Comparison of ENCODE assay signal across 10 mouse cellular contexts in genomic region chr2:167899989-167900421, GRCm38 (mm10). TPM values are rescaled to one million over a fixed set of nuclear protein-coding genes. Genes with fewer than 3 reads are reported as not detected.
DNase-seq lines count a peak whose midpoint lies in the region; ATAC-seq and TF ChIP-seq lines count a peak whose summit lies in the region.
"Had no signal": no experiment of that assay in that cellular context is flagged by ENCODE, and none has a peak within 500 bp of the region (broad histone marks: within the 10 kb centered on the region; RNA-seq: fewer than 3 reads in every experiment).

No protein-coding gene starts in this region.

- H3K36me3 ChIP-seq in heart, embryonic 12.5 days, result no peaks in the 10 kb centered on the region
- no peaks in the 10 kb centered on the region for H3K36me3 ChIP-seq in lung, postnatal 0 days (ENCODE audit: insufficient read depth, low read length)
- no peaks in the 10 kb centered on the region for H3K36me3 ChIP-seq in hindbrain, embryonic 15.5 days

- DNase-seq in heart, adult 11 months, result no peak
- no peak for DNase-seq in lung, postnatal 0 days (ENCODE audit: low spot score)
- no peak for DNase-seq in lung, postnatal 36 days
- DNase-seq in retina, postnatal 1 day, result peak; percentile 39
- no peak for DNase-seq in left cerebral cortex, adult 18-20 months (ENCODE audit: low spot score in 2 of 2)
- no peak for DNase-seq in spleen, postnatal 4 days (ENCODE audit: low spot score in 2 of 2)
- DNase-seq: cerebellum, adult 8-10 months; thymus, adult 2 months had no signal

- no peak for TF ChIP-seq EP300 in lung, postnatal 0 days (IDR thresholded peaks at IDR 0.05)

- H3K4me1 ChIP-seq in heart, embryonic 12.5 days (replicated peaks), result peaks cover 25% of the 10 kb centered on the region
- 0 out of 2 replicates have a peak, but pooled peaks cover 4% of the 10 kb centered on the region for H3K4me1 ChIP-seq in lung, postnatal 0 days (ENCODE audit: insufficient read depth, low read depth, low read length)
- peaks cover 3% of the 10 kb centered on the region; the same call in 1 of the 2 replicates for H3K4me1 ChIP-seq in hindbrain, embryonic 15.5 days (replicated peaks)

- H3K27ac ChIP-seq in heart, embryonic 12.5 days (ENCODE audit: poor library complexity, severe bottlenecking), result no peak overlapping the region
- H3K27ac ChIP-seq in lung, postnatal 0 days (ENCODE audit: low read length), result no peak overlapping the region
- no peak overlapping the region for H3K27ac ChIP-seq in hindbrain, embryonic 15.5 days (replicated peaks)

- ATAC-seq in heart, embryonic 12.5 days (ENCODE audit: insufficient number of reproducible peaks, low FRiP score), result peak; percentile 31; the same call in 1 of the 2 replicates
- no peak for ATAC-seq in lung, postnatal 0 days
- ATAC-seq in hindbrain, embryonic 15.5 days (ENCODE audit: low FRiP score, low read depth), result no peak; the same call in 1 of the 2 replicates

- H3K9ac ChIP-seq in heart, embryonic 12.5 days, result peak overlapping the region; percentile 21; the same call in 1 of the 2 replicates
- H3K9ac ChIP-seq in lung, postnatal 0 days (replicated peaks; ENCODE audit: low read depth), result no peak overlapping the region
- no peak overlapping the region for H3K9ac ChIP-seq in hindbrain, embryonic 15.5 days

- TF ChIP-seq CTCF in lung, postnatal 0 days (IDR thresholded peaks at IDR 0.05), result peak; percentile 23; the same call in 1 of the 2 replicates

- H3K27me3 ChIP-seq in heart, embryonic 12.5 days (replicated peaks), result peaks cover 28% of the 10 kb centered on the region
- 0 out of 2 replicates have a peak, but pooled peaks cover 3% of the 10 kb centered on the region for H3K27me3 ChIP-seq in lung, postnatal 0 days (replicated peaks; ENCODE audit: insufficient read depth, low read length)
- H3K27me3 ChIP-seq in hindbrain, embryonic 15.5 days, result peaks cover 12% of the 10 kb centered on the region

- 18% methylated on average over 16 of the region's 16 CpGs for WGBS in heart, embryonic 12.5 days
- WGBS in lung, postnatal 0 days, result 12% methylated on average over 16 of the region's 16 CpGs
- 41% methylated on average over 16 of the region's 16 CpGs for WGBS in hindbrain, embryonic 15.5 days

- peak overlapping the region; percentile 62 for H3K4me2 ChIP-seq in heart, embryonic 12.5 days
- H3K4me2 ChIP-seq in lung, postnatal 0 days (replicated peaks; ENCODE audit: low read depth, low read length), result no peak overlapping the region
- H3K4me2 ChIP-seq in hindbrain, embryonic 15.5 days, result 0 out of 2 replicates have a peak overlapping the region, but pooled peaks have one; percentile 9

- H3K9me3 ChIP-seq in heart, embryonic 12.5 days (replicated peaks), result no peaks in the 10 kb centered on the region
- H3K9me3 ChIP-seq in lung, postnatal 0 days (ENCODE audit: low read length), result no peaks in the 10 kb centered on the region
- H3K9me3 ChIP-seq in hindbrain, embryonic 15.5 days, result no peaks in the 10 kb centered on the region

- 0 out of 2 replicates have a peak overlapping the region, but pooled peaks have one; percentile 1 for H3K4me3 ChIP-seq in heart, embryonic 12.5 days
- H3K4me3 ChIP-seq in lung, postnatal 0 days (ENCODE audit: low read depth, low read length), result no peak overlapping the region
- H3K4me3 ChIP-seq in hindbrain, embryonic 15.5 days, result no peak overlapping the region

RNA-seq across cellular contexts. Expression of gene Ptpn1, which starts 31.9 kb away (rescaled TPM):
- polyA plus RNA-seq in heart, embryonic 12.5 days (2016; fragmentation: Nextera tagmentation; extraction: Ambion mirVana), result 59.5 and 63.3 TPM in 2 replicates
- polyA plus RNA-seq in lung, postnatal 0 days (2015; fragmentation: Nextera tagmentation; extraction: Ambion mirVana), result 81.2 and 94.5 TPM in 2 replicates
- 69.5 and 77.5 TPM in 2 replicates for polyA plus RNA-seq in hindbrain, embryonic 15.5 days (2015; fragmentation: Nextera tagmentation; extraction: Ambion mirVana)
- total RNA-seq in left cerebral cortex, adult 18-20 months (2021), result 10 to 100 TPM; 60.8 to 62.7 TPM
